Mouse (Mus musculus) embryonic facial prominence, embryonic 11.5 days (tissue): ENCODE measurements around the gene Ric8b. TPM values are rescaled to one million over a fixed set of nuclear protein-coding genes. Genes with fewer than 3 reads are reported as not detected.

Experiments used
- ATAC-seq: fragments of 200-750 bp; cut with Nextera tagmentation; replicated peaks from 2 replicates; pipeline ENCODE4 v1.8.0; 2017; ENCODE audit warnings: low read depth; ENCODE audit not compliant: insufficient number of reproducible peaks, low FRiP score, low TSS enrichment
- DNase-seq: peaks from one replicate; pipeline ENCODE4 v3.0.0-alpha.2; 2015; ENCODE audit warnings: low spot score
- H3K27ac ChIP-seq: fragments of 300-500 bp; sonication (generic); replicated peaks from 2 replicates; pipeline ENCODE4 v1.5.1; 2014; ENCODE audit warnings: mild to moderate bottlenecking, low read depth, low read length, control low read depth
- H3K27me3 ChIP-seq: fragments of 300-500 bp; sonication (generic); 2 replicates; pipeline ENCODE4 v1.6.1; 2014; ENCODE audit warnings: mild to moderate bottlenecking, low read length, moderate library complexity, mixed read lengths; ENCODE audit not compliant: control insufficient read depth, insufficient read depth
- H3K36me3 ChIP-seq: fragments of 300-500 bp; sonication (generic); replicated peaks from 2 replicates; pipeline ENCODE4 v1.6.1; 2014; ENCODE audit warnings: low read depth, mild to moderate bottlenecking, low read length, moderate library complexity, mixed read lengths; ENCODE audit not compliant: control insufficient read depth, insufficient read depth
- H3K4me1 ChIP-seq: fragments of 300-500 bp; sonication (generic); 2 replicates; pipeline ENCODE4 v1.6.1; 2014; ENCODE audit warnings: low read length, mixed read lengths; ENCODE audit not compliant: control insufficient read depth, insufficient read depth
- H3K4me2 ChIP-seq: fragments of 300-500 bp; sonication (generic); 2 replicates; pipeline ENCODE4 v1.6.1; 2014; ENCODE audit warnings: low read depth, mild to moderate bottlenecking, control low read depth, low read length, moderate library complexity
- H3K4me3 ChIP-seq: fragments of 300-500 bp; sonication (generic); 2 replicates; pipeline ENCODE4 v1.5.1; 2014; ENCODE audit warnings: low read depth, low read length, control low read depth
- H3K9ac ChIP-seq: fragments of 300-500 bp; sonication (generic); replicated peaks from 2 replicates; pipeline ENCODE4 v1.6.1; 2014; ENCODE audit warnings: mild to moderate bottlenecking, control low read depth, low read length
- H3K9me3 ChIP-seq: fragments of 300-500 bp; sonication (generic); replicated peaks from 2 replicates; pipeline ENCODE4 v1.6.1; 2016; ENCODE audit warnings: mild to moderate bottlenecking, low read length, inconsistent platforms, mixed read lengths; ENCODE audit not compliant: control insufficient read depth
- WGBS: fragments of 180-500 bp; shearing (Covaris S2); extraction: QIAGEN DNeasy Blood & Tissue Kit; methylation state at CpG from one replicate; pipeline ENCODE4 v1.1.7; 2014; 5-methylcytosine and 5-hydroxymethylcytosine counted together
- polyA plus RNA-seq: library from polyadenylated mRNA; unstranded; fragments of >200 nt; fragmentation: Nextera tagmentation; extraction: Ambion mirVana; gene quantifications from 2 replicates; pipeline ENCODE4 v1.2.1, GENCODE M21; 2014

The Ric8b gene
- polyA plus RNA-seq, 1 experiment from 2014 or later = 26.3 TPM

DNA sequence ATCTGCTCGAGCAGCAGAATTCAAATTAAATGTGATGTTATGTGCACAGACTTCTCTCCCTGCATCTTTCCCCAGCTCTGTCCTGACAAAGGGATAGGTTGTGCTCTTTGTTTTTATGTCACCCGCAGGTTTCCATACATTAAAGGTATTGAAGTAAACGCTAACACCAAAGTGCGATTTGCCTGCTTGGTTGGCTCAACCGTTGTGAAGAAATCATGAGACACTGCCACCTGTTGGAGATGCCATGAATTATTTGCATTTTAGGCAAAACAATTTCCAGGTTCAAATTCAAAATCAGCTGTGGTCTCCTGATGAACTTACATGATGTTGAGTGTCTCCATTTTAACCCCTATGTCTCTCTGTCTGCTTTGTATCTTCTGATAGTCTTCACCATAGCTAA, 129.2 kb downstream of the Ric8b start:
- 32% methylated on average over 5 of the region's 5 CpGs for WGBS
- H3K27me3 ChIP-seq = no peaks in the 10 kb centered on the region
- no peak overlapping the region for H3K4me3 ChIP-seq

DNA sequence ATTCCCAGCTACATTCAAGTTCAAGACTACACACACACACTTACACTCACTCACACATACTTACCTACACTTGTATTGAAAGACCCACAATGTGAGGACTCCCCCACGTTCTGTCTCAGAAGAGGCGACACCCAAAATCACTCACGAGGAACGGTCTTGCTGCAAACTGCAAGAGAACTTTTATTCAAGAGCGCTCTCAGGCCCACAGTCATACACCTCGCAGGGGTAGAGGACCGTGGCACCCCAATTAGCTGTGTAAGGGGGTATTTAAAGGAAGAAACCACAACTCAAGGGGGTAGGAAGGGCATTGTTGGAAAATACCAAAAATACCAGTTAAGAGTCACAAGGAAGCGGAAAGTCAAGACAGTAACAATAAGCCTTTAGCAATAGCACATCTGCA, 130.6 kb downstream of the Ric8b start:
- no peak overlapping the region for H3K4me2 ChIP-seq
- H3K27me3 ChIP-seq = no peaks in the 10 kb centered on the region
- no peak overlapping the region for H3K9ac ChIP-seq
- no peak for DNase-seq
- 96% methylated on average over 8 of the region's 8 CpGs for WGBS
- no peaks in the 10 kb centered on the region for H3K36me3 ChIP-seq
- H3K9me3 ChIP-seq = no peaks in the 10 kb centered on the region
- H3K27ac ChIP-seq = no peak overlapping the region
- no peaks in the 10 kb centered on the region; the same call in 1 of the 2 replicates for H3K4me1 ChIP-seq
- no peak overlapping the region for H3K4me3 ChIP-seq
- ATAC-seq = no peak

More for the DNA sequence above, 129.2 kb downstream of the Ric8b start:
- peak; percentile 73 for DNase-seq
- Histone ChIP-seq H3K36me3 (no peaks in the 10 kb centered on the region), H3K9me3 (no peaks in the 10 kb centered on the region), H3K9ac (no peak overlapping the region), H3K4me2 (no peak overlapping the region), H3K4me1 (no peaks in the 10 kb centered on the region; the same call in 1 of the 2 replicates), H3K27ac (no peak overlapping the region)
- no peak for ATAC-seq

DNA sequence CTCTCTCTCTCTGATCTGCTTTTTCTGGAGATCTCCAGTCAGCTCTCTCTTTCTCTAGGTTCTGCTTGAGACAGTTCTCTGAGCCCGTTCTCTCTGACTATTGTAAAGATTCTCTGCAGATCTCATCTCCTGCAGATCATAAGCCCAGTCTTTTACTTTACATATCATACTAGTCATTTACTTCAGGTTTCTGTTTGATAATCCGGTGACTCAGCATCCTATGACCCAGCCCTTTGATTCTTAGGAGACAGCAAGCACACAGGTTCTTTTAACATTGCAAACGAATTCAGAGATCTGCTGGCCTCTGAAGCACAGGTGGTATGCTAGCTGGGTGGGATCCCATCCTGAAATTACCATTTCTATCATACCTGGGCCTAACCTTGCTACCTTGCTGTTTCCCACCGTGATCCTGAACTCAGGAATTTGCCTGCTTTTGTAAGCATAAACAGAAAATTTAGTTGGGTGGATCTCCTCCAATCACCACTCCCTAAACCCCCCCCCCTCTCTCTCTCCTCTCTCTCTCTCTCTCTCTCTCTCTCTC, 133.3 kb downstream of the Ric8b start:
- Histone ChIP-seq H3K4me1 (no peaks in the 10 kb centered on the region), H3K4me3 (no peak overlapping the region), H3K27me3 (no peaks in the 10 kb centered on the region), H3K27ac (no peak overlapping the region), H3K4me2 (no peak overlapping the region), H3K9ac (no peak overlapping the region), H3K36me3 (no peaks in the 10 kb centered on the region), H3K9me3 (no peaks in the 10 kb centered on the region)
- DNase-seq = no peak
- WGBS = 55% methylated on average over 4 of the region's 4 CpGs
- no peak for ATAC-seq

DNA sequence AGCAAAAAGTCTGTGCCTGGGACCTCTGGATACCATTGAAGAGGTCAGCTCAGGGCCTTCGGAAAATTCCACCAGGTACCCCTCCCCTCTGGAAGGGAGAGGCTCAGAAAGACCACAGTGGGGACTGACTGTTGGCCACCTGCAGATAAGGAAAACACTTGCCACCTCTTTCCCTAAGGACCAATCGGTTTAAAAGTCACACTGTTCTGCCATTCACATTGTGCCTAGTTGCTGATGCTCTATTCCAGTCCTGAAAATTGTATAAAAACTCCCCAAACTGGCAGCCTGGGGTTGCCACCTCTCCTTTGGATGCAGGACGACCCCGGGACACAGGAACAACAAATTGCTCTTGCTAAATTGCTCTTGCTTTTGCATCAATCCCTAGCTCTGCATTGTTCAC, 135.0 kb downstream of the Ric8b start:
- ATAC-seq (no peak), DNase-seq (no peak)
- no peaks in the 10 kb centered on the region for H3K27me3 ChIP-seq
- no peaks in the 10 kb centered on the region for H3K9me3 ChIP-seq
- no peaks in the 10 kb centered on the region for H3K36me3 ChIP-seq
- no peak overlapping the region for H3K4me2 ChIP-seq
- no peak overlapping the region for H3K27ac ChIP-seq
- no peak overlapping the region for H3K4me3 ChIP-seq
- H3K4me1 ChIP-seq = no peaks in the 10 kb centered on the region
- WGBS = 30% methylated on average over 4 of the region's 4 CpGs
- no peak overlapping the region for H3K9ac ChIP-seq

DNA sequence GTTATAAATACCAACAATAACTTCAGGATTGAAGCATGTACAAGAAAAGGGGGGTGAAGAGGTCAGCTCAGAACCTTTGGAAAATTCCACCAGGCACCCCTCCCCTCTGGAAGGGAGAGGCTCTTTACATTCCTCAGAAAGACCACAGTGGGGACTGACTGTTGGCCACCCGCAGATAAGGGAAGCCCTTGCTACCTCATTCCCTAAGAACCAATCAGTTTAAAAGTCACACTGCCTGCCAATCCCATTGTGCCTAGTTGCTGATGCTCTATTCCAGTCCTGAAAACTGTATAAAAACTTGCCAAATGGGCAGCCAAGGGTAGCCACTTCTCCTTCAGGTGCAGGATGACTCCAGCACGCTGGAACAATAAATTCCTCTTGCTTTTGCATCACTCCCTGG, 137.5 kb downstream of the Ric8b start:
- Histone ChIP-seq H3K36me3 (no peaks in the 10 kb centered on the region), H3K27ac (no peak overlapping the region), H3K4me1 (no peaks in the 10 kb centered on the region), H3K4me2 (no peak overlapping the region), H3K9ac (no peak overlapping the region), H3K27me3 (no peaks in the 10 kb centered on the region), H3K9me3 (no peaks in the 10 kb centered on the region), H3K4me3 (no peak overlapping the region)
- no peak for ATAC-seq
- 88% methylated on average over 2 of the region's 2 CpGs for WGBS
- no peak for DNase-seq

Other genes with a start within 250 kb of the Ric8b start
- 4.8 and 5.2 TPM in 2 replicates for gene Rfx4, start 161.6 kb upstream of the Ric8b start, polyA plus RNA-seq
- 1.1 and 1.2 TPM in 2 replicates for gene Fhl4, start 184.9 kb downstream of the Ric8b start, polyA plus RNA-seq
- 75.0 and 81.6 TPM in 2 replicates for gene Tmem263, start 185.0 kb downstream of the Ric8b start, polyA plus RNA-seq
- gene Mterf2, start 210.4 kb downstream of the Ric8b start, polyA plus RNA-seq = 33.3 and 36.0 TPM in 2 replicates